Mouse (Mus musculus) liver, embryonic 12.5 days (tissue): Measurements from ENCODE around the gene D930020B18Rik. TPM values are rescaled to one million over a fixed set of nuclear protein-coding genes. Genes with fewer than 3 reads are reported as not detected.
A peak's percentile ranks its signal among the peaks of the same experiment; 100 is the strongest.

Experiments
- ATAC-seq: fragments of 200-750 bp; cut with Nextera tagmentation; 2 replicates; pipeline ENCODE4 v1.8.0; 2017; ENCODE audit warnings: moderate number of reproducible peaks, mild to moderate bottlenecking, moderate library complexity
- H3K27ac ChIP-seq: fragments of 300-500 bp; sonication (generic); 2 replicates; pipeline ENCODE4 v1.5.1; 2016; ENCODE audit warnings: mild to moderate bottlenecking
- H3K27me3 ChIP-seq: fragments of 300-500 bp; sonication (generic); replicated peaks from 2 replicates; pipeline ENCODE4 v1.6.1; 2016; ENCODE audit warnings: mild to moderate bottlenecking, moderate library complexity
- H3K36me3 ChIP-seq: fragments of 300-500 bp; sonication (generic); 2 replicates; pipeline ENCODE4 v1.6.1; 2016; ENCODE audit warnings: mild to moderate bottlenecking, moderate library complexity
- H3K4me1 ChIP-seq: fragments of 300-500 bp; sonication (generic); 2 replicates; pipeline ENCODE4 v1.6.1; 2016
- H3K4me2 ChIP-seq: fragments of 300-500 bp; sonication (generic); 2 replicates; pipeline ENCODE4 v1.6.1; 2016; ENCODE audit warnings: mild to moderate bottlenecking, moderate library complexity
- H3K4me3 ChIP-seq: fragments of 300-500 bp; sonication (generic); 2 replicates; pipeline ENCODE4 v1.5.1; 2016; ENCODE audit warnings: mild to moderate bottlenecking, moderate library complexity
- H3K9ac ChIP-seq: fragments of 300-500 bp; sonication (generic); 2 replicates; pipeline ENCODE4 v1.6.1; 2016; ENCODE audit warnings: mild to moderate bottlenecking, moderate library complexity
- H3K9me3 ChIP-seq: fragments of 300-500 bp; sonication (generic); replicated peaks from 2 replicates; pipeline ENCODE4 v1.6.1; 2016; ENCODE audit warnings: mild to moderate bottlenecking, moderate library complexity
- WGBS: fragments of 180-500 bp; shearing (Covaris S2); methylation state at CpG from one replicate; pipeline ENCODE4 v1.1.7; 2016; ENCODE audit not compliant: insufficient replicate concordance; 5-methylcytosine and 5-hydroxymethylcytosine counted together
- polyA plus RNA-seq: library from polyadenylated mRNA; unstranded; fragments of >200 nt; fragmentation: Nextera tagmentation; extraction: Ambion mirVana; gene quantifications from 2 replicates; pipeline ENCODE4 v1.2.1, GENCODE M21; 2016

The D930020B18Rik gene
- polyA plus RNA-seq, 1 experiment from 2014 or later: 0.11 TPM

DNA sequence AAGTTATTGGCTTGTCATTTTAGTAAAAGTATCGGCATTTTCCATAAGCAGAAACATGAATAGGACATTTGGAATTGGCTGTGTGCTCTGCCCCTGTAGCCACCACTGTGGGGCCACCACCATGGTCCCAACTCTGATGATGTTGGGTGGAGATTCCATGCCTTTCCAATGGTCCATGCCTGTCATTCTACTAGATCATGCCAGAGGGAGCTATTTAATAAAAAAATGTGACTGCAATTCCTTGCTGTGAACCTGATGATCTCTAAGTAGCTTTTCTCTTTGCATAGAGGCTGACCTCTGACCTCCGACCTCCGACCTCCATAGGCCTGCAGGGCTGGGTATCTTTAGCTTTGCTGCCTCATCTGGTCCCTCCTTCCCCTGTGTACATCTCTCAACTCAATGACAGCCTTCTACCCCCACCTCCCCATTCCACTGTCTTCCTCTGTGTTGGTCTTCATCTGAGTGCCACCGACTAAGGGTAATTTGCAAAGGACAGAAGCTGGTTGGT lies 44.8 kb downstream of the D930020B18Rik start:
- no peak overlapping the region for H3K27ac ChIP-seq
- ATAC-seq: no peak
- no peak overlapping the region for H3K4me3 ChIP-seq
- no peaks in the 10 kb centered on the region for H3K9me3 ChIP-seq
- no peaks in the 10 kb centered on the region for H3K27me3 ChIP-seq
- H3K36me3 ChIP-seq: no peaks in the 10 kb centered on the region
- H3K9ac ChIP-seq: no peak overlapping the region
- no peak overlapping the region for H3K4me2 ChIP-seq
- H3K4me1 ChIP-seq: no peaks in the 10 kb centered on the region
- 60% methylated on average over 4 of the region's 4 CpGs for WGBS

- Histone ChIP-seq H3K27ac (no peak overlapping the region), H3K9me3 (no peaks in the 10 kb centered on the region), H3K9ac (no peak overlapping the region), H3K4me2 (no peak overlapping the region), H3K36me3 (no peaks in the 10 kb centered on the region), H3K4me3 (no peak overlapping the region), H3K27me3 (no peaks in the 10 kb centered on the region), H3K4me1 (peaks cover 8% of the 10 kb centered on the region; the same call in 1 of the 2 replicates)
- ATAC-seq: no peak
- WGBS: 60% methylated on average over 7 of the region's 7 CpGs
Observed at GRCm38 (mm10) chr10:121687511-121687910, 46.1 kb downstream of the D930020B18Rik start.

GRCm38 (mm10) chr10:121689591-121690314 lies 48.4 kb downstream of the D930020B18Rik start:
- H3K4me2 ChIP-seq: no peak overlapping the region
- H3K36me3 ChIP-seq: no peaks in the 10 kb centered on the region
- ATAC-seq: peak; percentile 55; the same call in 1 of the 2 replicates
- no peaks in the 10 kb centered on the region for H3K9me3 ChIP-seq
- H3K9ac ChIP-seq: no peak overlapping the region
- WGBS: 23% methylated on average over 15 of the region's 15 CpGs
- peaks cover 9% of the 10 kb centered on the region; the same call in 1 of the 2 replicates for H3K4me1 ChIP-seq
- no peaks in the 10 kb centered on the region for H3K27me3 ChIP-seq
- no peak overlapping the region for H3K27ac ChIP-seq
- H3K4me3 ChIP-seq: no peak overlapping the region

GRCm38 (mm10) chr10:121692944-121693579 lies 51.7 kb downstream of the D930020B18Rik start:
- H3K4me2 ChIP-seq: peak overlapping the region; percentile 55
- 0 out of 2 replicates have a peak overlapping the region, but pooled peaks have one; percentile 10 for H3K9ac ChIP-seq
- 34% methylated on average over 18 of the region's 18 CpGs for WGBS
- 0 out of 2 replicates have a peak, but pooled peaks have one; percentile 40 for ATAC-seq
- H3K27ac ChIP-seq: no peak overlapping the region
- no peaks in the 10 kb centered on the region for H3K36me3 ChIP-seq
- H3K4me3 ChIP-seq: peak overlapping the region; percentile 20
- H3K4me1 ChIP-seq: peaks cover 9% of the 10 kb centered on the region; the same call in 1 of the 2 replicates
- H3K27me3 ChIP-seq: no peaks in the 10 kb centered on the region
- H3K9me3 ChIP-seq: no peaks in the 10 kb centered on the region

- Histone ChIP-seq H3K4me3 (no peak overlapping the region), H3K36me3 (no peaks in the 10 kb centered on the region), H3K9ac (no peak overlapping the region), H3K27me3 (no peaks in the 10 kb centered on the region), H3K9me3 (no peaks in the 10 kb centered on the region), H3K4me2 (no peak overlapping the region), H3K4me1 (peaks cover 9% of the 10 kb centered on the region; the same call in 1 of the 2 replicates), H3K27ac (no peak overlapping the region)
- ATAC-seq: no peak
- 80% methylated on average over 11 of the region's 11 CpGs for WGBS
Observed at GRCm38 (mm10) chr10:121694567-121694966, 53.2 kb downstream of the D930020B18Rik start.

DNA sequence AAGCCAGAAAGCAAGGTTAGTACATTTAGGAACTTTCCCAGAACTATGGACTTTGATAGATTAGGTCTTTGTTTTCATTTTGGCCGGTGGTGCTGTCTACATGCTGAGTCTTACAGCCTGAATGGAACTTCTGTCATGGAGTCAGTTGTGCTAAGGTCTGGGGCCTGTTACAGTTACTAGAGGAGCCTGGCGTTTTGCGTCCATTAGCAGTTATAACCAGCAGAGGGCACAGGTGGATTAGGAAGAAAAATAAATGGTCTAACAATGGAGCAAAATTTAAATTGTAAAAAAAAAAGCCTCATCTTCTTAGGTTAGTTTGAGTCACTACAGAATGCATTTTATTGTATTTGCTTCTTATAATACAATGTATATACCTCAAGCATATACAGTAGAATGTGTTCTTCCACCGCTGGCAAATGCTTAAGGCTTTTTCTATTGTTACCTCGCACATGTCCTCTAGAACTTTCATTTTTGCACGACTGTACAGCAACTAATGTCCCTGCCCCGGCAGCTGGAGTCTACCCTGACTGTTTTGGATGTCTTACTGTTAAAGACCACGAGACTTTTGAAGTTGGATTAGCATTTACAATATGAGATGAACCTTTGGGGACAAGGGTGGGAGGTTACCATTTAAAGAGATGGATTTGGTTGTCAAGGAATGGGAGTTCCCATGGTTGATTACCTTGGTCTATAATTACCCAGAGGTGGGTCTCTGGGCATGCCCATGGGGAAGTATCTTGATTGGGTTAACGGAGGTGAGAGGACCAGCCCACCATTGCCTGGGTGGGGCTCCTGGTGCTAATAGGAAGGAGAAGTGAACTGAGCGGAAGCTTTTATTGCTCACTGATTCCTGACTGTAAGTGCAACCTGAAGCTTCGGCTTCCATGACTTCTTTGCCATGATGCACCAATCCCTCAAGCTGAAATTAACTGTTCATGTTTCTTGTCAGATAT lies 60.2 kb downstream of the D930020B18Rik start:
- WGBS: 46% methylated on average over 11 of the region's 11 CpGs
- no peak overlapping the region for H3K27ac ChIP-seq
- H3K9ac ChIP-seq: no peak overlapping the region
- H3K4me1 ChIP-seq: no peaks in the 10 kb centered on the region
- no peaks in the 10 kb centered on the region for H3K9me3 ChIP-seq
- no peaks in the 10 kb centered on the region for H3K36me3 ChIP-seq
- no peak overlapping the region for H3K4me3 ChIP-seq
- no peak overlapping the region for H3K4me2 ChIP-seq
- no peak for ATAC-seq
- H3K27me3 ChIP-seq: no peaks in the 10 kb centered on the region

GRCm38 (mm10) chr10:121703619-121704018 lies 62.2 kb downstream of the D930020B18Rik start:
- WGBS: 72% methylated on average over 6 of the region's 6 CpGs
- H3K27ac ChIP-seq: no peak overlapping the region
- no peak overlapping the region for H3K9ac ChIP-seq
- H3K4me2 ChIP-seq: no peak overlapping the region
- no peak overlapping the region for H3K4me3 ChIP-seq
- no peaks in the 10 kb centered on the region for H3K9me3 ChIP-seq
- no peak for ATAC-seq
- no peaks in the 10 kb centered on the region for H3K4me1 ChIP-seq
- no peaks in the 10 kb centered on the region for H3K27me3 ChIP-seq
- no peaks in the 10 kb centered on the region for H3K36me3 ChIP-seq

DNA sequence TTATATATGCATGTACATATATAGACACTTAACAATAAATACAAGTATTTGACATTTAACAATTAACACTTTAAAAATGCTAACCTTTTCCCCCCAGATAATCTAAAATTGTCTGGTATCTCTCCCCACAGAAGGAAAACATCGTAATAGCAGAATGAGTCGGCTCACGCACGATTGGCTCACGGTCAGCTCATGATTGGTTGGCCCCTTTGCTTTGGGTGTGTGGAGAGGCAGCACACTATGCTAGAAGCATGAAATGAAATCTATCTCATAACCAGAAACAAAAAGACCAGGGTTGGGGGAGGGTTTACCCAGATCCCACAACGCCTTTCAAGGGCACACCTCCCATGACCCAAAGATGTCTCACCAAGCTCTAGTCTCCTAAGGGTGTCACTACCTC lies 63.5 kb downstream of the D930020B18Rik start:
- H3K4me3 ChIP-seq: no peak overlapping the region
- H3K4me1 ChIP-seq: no peaks in the 10 kb centered on the region
- no peak overlapping the region for H3K4me2 ChIP-seq
- no peaks in the 10 kb centered on the region for H3K9me3 ChIP-seq
- H3K9ac ChIP-seq: no peak overlapping the region
- no peak overlapping the region for H3K27ac ChIP-seq
- no peaks in the 10 kb centered on the region for H3K36me3 ChIP-seq
- ATAC-seq: no peak
- 65% methylated on average over 6 of the region's 6 CpGs for WGBS
- H3K27me3 ChIP-seq: no peaks in the 10 kb centered on the region

DNA sequence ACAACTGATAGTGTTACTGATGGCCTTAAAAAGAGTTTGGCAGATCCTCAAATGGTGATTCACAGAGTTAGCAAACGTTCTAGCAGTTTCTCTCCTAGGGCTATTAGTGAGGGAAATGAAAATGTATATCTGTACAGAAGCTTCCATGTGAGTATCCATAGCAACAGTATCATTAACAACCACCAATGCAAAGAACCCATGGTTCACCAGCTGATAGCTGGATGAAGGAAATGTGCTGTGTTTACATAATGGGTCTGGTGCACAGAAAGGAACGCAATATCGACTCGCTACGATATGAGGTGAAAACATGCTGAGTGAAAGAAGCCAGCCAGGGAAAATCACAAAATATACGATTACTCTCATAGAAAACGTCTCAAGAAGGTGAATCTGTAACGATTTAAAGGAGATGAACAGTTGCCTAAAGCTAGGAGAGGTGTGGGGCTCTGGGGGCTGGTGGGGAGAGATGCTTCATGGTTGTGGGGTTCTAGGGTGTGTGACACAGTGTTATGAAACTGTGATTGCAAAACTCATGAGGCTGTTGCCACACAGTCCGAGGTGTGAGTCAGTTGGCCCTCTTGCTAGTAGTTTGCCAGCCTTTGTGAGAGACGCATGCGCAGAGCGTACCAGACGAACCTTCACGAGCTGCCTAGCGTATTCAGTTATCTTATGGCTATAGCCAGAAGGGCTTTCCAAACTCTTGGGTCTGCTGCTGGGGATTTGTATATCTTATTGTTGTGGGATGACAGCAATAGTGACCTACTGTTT lies 64.2 kb downstream of the D930020B18Rik start:
- Histone ChIP-seq H3K4me3 (no peak overlapping the region), H3K9me3 (no peaks in the 10 kb centered on the region), H3K27ac (no peak overlapping the region), H3K9ac (no peak overlapping the region), H3K4me2 (no peak overlapping the region), H3K27me3 (no peaks in the 10 kb centered on the region), H3K4me1 (no peaks in the 10 kb centered on the region), H3K36me3 (no peaks in the 10 kb centered on the region)
- no peak for ATAC-seq
- WGBS: 74% methylated on average over 15 of the region's 15 CpGs

- ATAC-seq: no peak
- H3K27ac ChIP-seq: no peak overlapping the region
- H3K4me2 ChIP-seq: no peak overlapping the region
- no peaks in the 10 kb centered on the region for H3K27me3 ChIP-seq
- no peak overlapping the region for H3K9ac ChIP-seq
- no peak overlapping the region for H3K4me3 ChIP-seq
- H3K36me3 ChIP-seq: no peaks in the 10 kb centered on the region
- H3K4me1 ChIP-seq: no peaks in the 10 kb centered on the region
- peaks cover 22% of the 10 kb centered on the region for H3K9me3 ChIP-seq
Observed at GRCm38 (mm10) chr10:121716862-121717261, 75.5 kb downstream of the D930020B18Rik start.

DNA sequence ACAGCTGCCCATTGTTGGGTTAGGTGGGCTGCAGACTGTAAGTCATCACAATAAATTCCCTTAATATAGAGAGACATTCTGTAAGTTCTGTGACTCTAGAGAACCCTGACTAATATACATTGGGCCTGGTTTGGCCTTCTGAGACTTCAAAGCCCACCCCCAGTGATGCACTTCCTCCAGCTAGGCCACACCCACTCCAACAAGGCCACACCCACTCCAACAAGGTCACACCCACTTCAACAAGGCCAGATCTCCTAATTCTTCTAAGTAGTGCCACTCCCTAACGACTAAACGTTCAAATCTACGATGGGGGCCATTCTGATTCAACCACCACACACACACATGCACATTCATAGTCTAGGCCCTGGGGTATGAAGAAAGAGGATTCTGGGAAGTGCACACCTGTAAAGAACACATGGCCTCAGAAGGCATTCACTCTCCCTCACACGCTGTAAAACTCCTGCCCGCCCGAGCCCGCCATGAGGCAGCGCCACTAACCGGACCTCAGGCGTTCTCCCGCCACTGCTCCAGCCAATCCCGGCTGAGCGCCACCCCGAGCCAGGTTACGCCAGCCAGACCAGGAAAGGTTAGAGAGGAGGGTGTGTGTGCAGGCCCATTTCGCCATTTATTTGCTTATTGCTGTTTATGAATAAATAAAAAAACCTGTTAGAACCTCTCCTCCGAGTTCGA lies 77.7 kb downstream of the D930020B18Rik start:
- H3K4me3 ChIP-seq: no peak overlapping the region
- H3K27me3 ChIP-seq: no peaks in the 10 kb centered on the region
- H3K36me3 ChIP-seq: no peaks in the 10 kb centered on the region
- no peaks in the 10 kb centered on the region for H3K4me1 ChIP-seq
- WGBS: 84% methylated on average over 18 of the region's 18 CpGs
- H3K9ac ChIP-seq: no peak overlapping the region
- no peak overlapping the region for H3K4me2 ChIP-seq
- H3K9me3 ChIP-seq: peaks cover 28% of the 10 kb centered on the region
- ATAC-seq: no peak
- H3K27ac ChIP-seq: no peak overlapping the region
